Mouse (Mus musculus): ENCODE measurements around the gene Dlg5. TPM values are rescaled to one million over a fixed set of nuclear protein-coding genes. Genes with fewer than 3 reads are reported as not detected.

Dlg5 gene
- polyA plus RNA-seq, 1 experiment from 2014 or later: 2.2 TPM

GRCm38 (mm10) chr14:24260391-24260790 lies 14.7 kb upstream of the Dlg5 start:
- no peaks in the 10 kb centered on the region for H3K4me1 ChIP-seq
- no peak overlapping the region for H3K9ac ChIP-seq
- H3K27ac ChIP-seq: no peak overlapping the region
- no peaks in the 10 kb centered on the region for H3K36me3 ChIP-seq
- 50% methylated on average over 4 of the region's 4 CpGs for WGBS (ENCODE audit: insufficient replicate concordance)
- H3K4me2 ChIP-seq: no peak overlapping the region
- H3K4me3 ChIP-seq: no peak overlapping the region
- ATAC-seq: no peak
- H3K9me3 ChIP-seq (replicated peaks): no peaks in the 10 kb centered on the region
- peaks cover 29% of the 10 kb centered on the region for H3K27me3 ChIP-seq (replicated peaks)

- Histone ChIP-seq H3K36me3 (no peaks in the 10 kb centered on the region), H3K27ac (no peak overlapping the region), H3K4me3 (no peak overlapping the region), H3K4me1 (peaks cover 5% of the 10 kb centered on the region), H3K4me2 (no peak overlapping the region), H3K9me3 (replicated peaks) (no peaks in the 10 kb centered on the region), H3K27me3 (replicated peaks) (peaks cover 48% of the 10 kb centered on the region), H3K9ac (no peak overlapping the region)
- 47% methylated on average over 2 of the region's 2 CpGs for WGBS (ENCODE audit: insufficient replicate concordance)
- no peak for ATAC-seq
Measured at GRCm38 (mm10) chr14:24255956-24256355, 10.2 kb upstream of the Dlg5 start.

- no peaks in the 10 kb centered on the region for H3K9me3 ChIP-seq (replicated peaks)
- H3K9ac ChIP-seq: no peak overlapping the region
- H3K4me1 ChIP-seq: peaks cover 5% of the 10 kb centered on the region
- no peak for ATAC-seq
- H3K36me3 ChIP-seq: no peaks in the 10 kb centered on the region
- WGBS (ENCODE audit: insufficient replicate concordance): 10% methylated on average over 8 of the region's 8 CpGs
- H3K27ac ChIP-seq: no peak overlapping the region
- no peak overlapping the region for H3K4me2 ChIP-seq
- no peak overlapping the region for H3K4me3 ChIP-seq
- peaks cover 60% of the 10 kb centered on the region for H3K27me3 ChIP-seq (replicated peaks)
Measured at GRCm38 (mm10) chr14:24253611-24254202, 8.0 kb upstream of the Dlg5 start.

- no peaks in the 10 kb centered on the region for H3K36me3 ChIP-seq
- no peak for ATAC-seq
- no peak overlapping the region for H3K4me2 ChIP-seq
- no peak overlapping the region for H3K4me3 ChIP-seq
- H3K9me3 ChIP-seq (replicated peaks): no peaks in the 10 kb centered on the region
- peaks cover 5% of the 10 kb centered on the region for H3K4me1 ChIP-seq
- H3K27ac ChIP-seq: no peak overlapping the region
- no peak overlapping the region for H3K9ac ChIP-seq
- H3K27me3 ChIP-seq (replicated peaks): peaks cover 83% of the 10 kb centered on the region
- WGBS (ENCODE audit: insufficient replicate concordance): 62% methylated on average over 1 of the region's 1 CpGs
Measured at GRCm38 (mm10) chr14:24251326-24251725, 5.6 kb upstream of the Dlg5 start.

GRCm38 (mm10) chr14:24249926-24250325 lies 4.2 kb upstream of the Dlg5 start:
- Histone ChIP-seq H3K36me3 (no peaks in the 10 kb centered on the region), H3K4me3 (no peak overlapping the region), H3K4me1 (peaks cover 16% of the 10 kb centered on the region), H3K27ac (no peak overlapping the region), H3K27me3 (replicated peaks) (peaks cover 89% of the 10 kb centered on the region), H3K9ac (no peak overlapping the region), H3K9me3 (replicated peaks) (no peaks in the 10 kb centered on the region), H3K4me2 (no peak overlapping the region)
- 52% methylated on average over 2 of the region's 2 CpGs for WGBS (ENCODE audit: insufficient replicate concordance)
- ATAC-seq: no peak

- Histone ChIP-seq H3K9me3 (replicated peaks) (no peaks in the 10 kb centered on the region), H3K36me3 (no peaks in the 10 kb centered on the region), H3K4me3 (peak overlapping the region; percentile 67), H3K27ac (peak overlapping the region; percentile 54), H3K9ac (peak overlapping the region; percentile 71), H3K4me1 (peaks cover 20% of the 10 kb centered on the region), H3K27me3 (replicated peaks) (peaks cover 97% of the 10 kb centered on the region), H3K4me2 (peak overlapping the region; percentile 81)
- 1% methylated on average over 40 of the region's 40 CpGs for WGBS (ENCODE audit: insufficient replicate concordance)
- ATAC-seq: no peak
Measured at GRCm38 (mm10) chr14:24244330-24245176, 1.2 kb downstream of the Dlg5 start.

- no peak overlapping the region for H3K9ac ChIP-seq
- no peak overlapping the region for H3K27ac ChIP-seq
- no peak overlapping the region for H3K4me3 ChIP-seq
- ATAC-seq: no peak
- H3K4me1 ChIP-seq: peaks cover 20% of the 10 kb centered on the region
- H3K4me2 ChIP-seq: no peak overlapping the region
- H3K9me3 ChIP-seq (replicated peaks): no peaks in the 10 kb centered on the region
- H3K36me3 ChIP-seq: no peaks in the 10 kb centered on the region
- 65% methylated on average over 2 of the region's 2 CpGs for WGBS (ENCODE audit: insufficient replicate concordance)
- peaks cover 87% of the 10 kb centered on the region for H3K27me3 ChIP-seq (replicated peaks)
Measured at GRCm38 (mm10) chr14:24242016-24242415, 3.7 kb downstream of the Dlg5 start.

- peaks cover 17% of the 10 kb centered on the region for H3K4me1 ChIP-seq
- 60% methylated on average over 6 of the region's 6 CpGs for WGBS (ENCODE audit: insufficient replicate concordance)
- ATAC-seq: no peak
- H3K27ac ChIP-seq: no peak overlapping the region
- H3K27me3 ChIP-seq (replicated peaks): peaks cover 76% of the 10 kb centered on the region
- H3K9ac ChIP-seq: no peak overlapping the region
- H3K4me2 ChIP-seq: no peak overlapping the region
- no peaks in the 10 kb centered on the region for H3K9me3 ChIP-seq (replicated peaks)
- H3K4me3 ChIP-seq: no peak overlapping the region
- no peaks in the 10 kb centered on the region for H3K36me3 ChIP-seq
Measured at GRCm38 (mm10) chr14:24240831-24241230, 4.9 kb downstream of the Dlg5 start.

GRCm38 (mm10) chr14:24239651-24240050 lies 6.1 kb downstream of the Dlg5 start:
- no peak overlapping the region for H3K4me2 ChIP-seq
- H3K4me1 ChIP-seq: peaks cover 13% of the 10 kb centered on the region
- no peak for ATAC-seq
- no peaks in the 10 kb centered on the region for H3K36me3 ChIP-seq
- H3K9ac ChIP-seq: no peak overlapping the region
- no peaks in the 10 kb centered on the region for H3K9me3 ChIP-seq (replicated peaks)
- H3K27ac ChIP-seq: no peak overlapping the region
- no peak overlapping the region for H3K4me3 ChIP-seq
- 74% methylated on average over 11 of the region's 11 CpGs for WGBS (ENCODE audit: insufficient replicate concordance)
- peaks cover 64% of the 10 kb centered on the region for H3K27me3 ChIP-seq (replicated peaks)

- peaks cover 27% of the 10 kb centered on the region for H3K27me3 ChIP-seq (replicated peaks)
- H3K4me3 ChIP-seq: no peak overlapping the region
- H3K9ac ChIP-seq: no peak overlapping the region
- WGBS (ENCODE audit: insufficient replicate concordance): 62% methylated on average over 3 of the region's 3 CpGs
- H3K36me3 ChIP-seq: no peaks in the 10 kb centered on the region
- no peak overlapping the region for H3K27ac ChIP-seq
- H3K9me3 ChIP-seq (replicated peaks): no peaks in the 10 kb centered on the region
- ATAC-seq: no peak
- peaks cover 40% of the 10 kb centered on the region for H3K4me1 ChIP-seq
- no peak overlapping the region for H3K4me2 ChIP-seq
Measured at GRCm38 (mm10) chr14:24235954-24236353, 9.8 kb downstream of the Dlg5 start.

- Histone ChIP-seq H3K4me1 (peaks cover 50% of the 10 kb centered on the region), H3K4me2 (no peak overlapping the region), H3K27ac (no peak overlapping the region), H3K36me3 (no peaks in the 10 kb centered on the region), H3K9ac (no peak overlapping the region), H3K27me3 (replicated peaks) (peaks cover 13% of the 10 kb centered on the region; the same call in 1 of the 2 replicates), H3K9me3 (replicated peaks) (no peaks in the 10 kb centered on the region), H3K4me3 (no peak overlapping the region)
- WGBS (ENCODE audit: insufficient replicate concordance): 38% methylated on average over 2 of the region's 2 CpGs
- ATAC-seq: no peak
Measured at GRCm38 (mm10) chr14:24234411-24234810, 11.3 kb downstream of the Dlg5 start.

Data from liver, embryonic 12.5 days (tissue).